Mouse (Mus musculus) lung, embryonic 15.5 days (tissue): ENCODE results near the gene Lipc. TPM values are rescaled to one million over a fixed set of nuclear protein-coding genes. Genes with fewer than 3 reads are reported as not detected.
A peak's percentile ranks its signal among the peaks of the same experiment; 100 is the strongest.

Experiments used
- ATAC-seq: fragments of 200-750 bp; cut with Nextera tagmentation; 2 replicates; pipeline ENCODE4 v1.8.0; 2017; ENCODE audit warnings: moderate number of reproducible peaks, borderline replicate concordance; ENCODE audit not compliant: low FRiP score, low TSS enrichment; ENCODE audit errors: extremely low read depth
- H3K27ac ChIP-seq: fragments of 300-500 bp; sonication (generic); 2 replicates; pipeline ENCODE4 v1.5.1; 2015; ENCODE audit warnings: moderate library complexity, mild to moderate bottlenecking, inconsistent platforms
- H3K27me3 ChIP-seq: fragments of 300-500 bp; sonication (generic); 2 replicates; pipeline ENCODE4 v1.6.1; 2015; ENCODE audit warnings: inconsistent platforms
- H3K36me3 ChIP-seq: fragments of 300-500 bp; sonication (generic); 2 replicates; pipeline ENCODE4 v1.6.1; 2015; ENCODE audit warnings: inconsistent platforms
- H3K4me1 ChIP-seq: fragments of 300-500 bp; sonication (generic); 2 replicates; pipeline ENCODE4 v1.6.1; 2015; ENCODE audit warnings: inconsistent platforms
- H3K4me2 ChIP-seq: fragments of 300-500 bp; sonication (generic); 2 replicates; pipeline ENCODE4 v1.6.1; 2015; ENCODE audit warnings: inconsistent platforms, mild to moderate bottlenecking, moderate library complexity
- H3K4me3 ChIP-seq: fragments of 300-500 bp; sonication (generic); 2 replicates; pipeline ENCODE4 v1.5.1; 2015; ENCODE audit warnings: mild to moderate bottlenecking, inconsistent platforms
- H3K9ac ChIP-seq: fragments of 300-500 bp; sonication (generic); 2 replicates; pipeline ENCODE4 v1.6.1; 2015; ENCODE audit warnings: inconsistent platforms
- H3K9me3 ChIP-seq: fragments of 300-500 bp; sonication (generic); 2 replicates; pipeline ENCODE4 v1.6.1; 2016; ENCODE audit warnings: inconsistent platforms
- WGBS: fragments of 180-500 bp; shearing (Covaris S2); methylation state at CpG from one replicate; pipeline ENCODE4 v1.1.7; 2015; 5-methylcytosine and 5-hydroxymethylcytosine counted together
- polyA plus RNA-seq: library from polyadenylated mRNA; unstranded; fragments of >200 nt; fragmentation: Nextera tagmentation; extraction: Ambion mirVana; gene quantifications from 2 replicates; pipeline ENCODE4 v1.2.1, GENCODE M21; 2015

Gene Lipc
- polyA plus RNA-seq, 1 experiment from 2014 or later: 0.46 TPM

DNA sequence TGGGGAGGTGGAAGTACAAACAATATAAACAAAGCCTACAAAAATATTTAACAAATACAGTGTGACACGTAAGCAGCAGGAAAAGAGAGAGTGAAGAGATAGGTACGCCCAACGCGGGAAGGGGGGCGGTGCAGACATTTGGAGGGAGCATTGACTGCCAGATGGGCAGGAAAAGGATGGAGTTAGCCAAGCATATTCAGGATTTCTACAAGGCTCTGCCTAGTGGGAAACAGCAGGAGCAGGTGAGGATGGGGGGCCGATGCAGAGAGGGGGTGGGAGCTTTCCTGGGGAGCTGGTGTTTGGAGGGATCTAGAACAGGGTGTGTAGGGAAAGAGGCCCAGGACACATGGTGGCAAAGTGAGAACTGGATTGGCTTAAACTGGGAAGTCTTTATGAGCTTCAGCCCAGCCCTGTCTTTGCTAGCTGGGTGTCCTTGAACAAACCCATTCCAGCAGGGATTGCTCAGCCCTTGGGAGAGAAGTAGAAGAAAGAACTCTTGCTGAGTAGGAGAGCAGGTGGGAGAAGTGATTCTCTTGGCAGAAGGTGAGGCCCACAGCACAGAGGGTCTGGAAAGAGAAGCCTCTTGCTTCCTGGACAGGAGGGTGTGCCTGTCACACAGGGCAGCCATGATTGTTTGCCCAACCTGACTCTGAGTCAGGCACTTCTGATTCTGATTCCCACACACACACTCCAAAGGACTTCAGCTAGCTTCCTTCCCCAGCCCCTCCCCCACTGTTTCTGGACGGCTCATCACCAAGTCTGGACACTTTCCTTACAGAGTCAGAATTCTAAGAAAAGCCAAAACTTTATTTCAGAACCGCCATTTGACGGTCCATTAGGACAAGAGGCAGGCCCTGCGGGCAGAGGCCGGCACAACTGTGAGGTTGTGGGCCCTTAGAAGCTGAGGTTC, 49.0 kb downstream of the Lipc start:
- 84% methylated on average over 11 of the region's 11 CpGs for WGBS
- Histone ChIP-seq H3K27me3 (no peaks in the 10 kb centered on the region), H3K27ac (no peak overlapping the region), H3K4me1 (no peaks in the 10 kb centered on the region), H3K36me3 (no peaks in the 10 kb centered on the region), H3K4me3 (no peak overlapping the region), H3K9me3 (no peaks in the 10 kb centered on the region), H3K9ac (no peak overlapping the region), H3K4me2 (no peak overlapping the region)
- ATAC-seq: no peak

DNA sequence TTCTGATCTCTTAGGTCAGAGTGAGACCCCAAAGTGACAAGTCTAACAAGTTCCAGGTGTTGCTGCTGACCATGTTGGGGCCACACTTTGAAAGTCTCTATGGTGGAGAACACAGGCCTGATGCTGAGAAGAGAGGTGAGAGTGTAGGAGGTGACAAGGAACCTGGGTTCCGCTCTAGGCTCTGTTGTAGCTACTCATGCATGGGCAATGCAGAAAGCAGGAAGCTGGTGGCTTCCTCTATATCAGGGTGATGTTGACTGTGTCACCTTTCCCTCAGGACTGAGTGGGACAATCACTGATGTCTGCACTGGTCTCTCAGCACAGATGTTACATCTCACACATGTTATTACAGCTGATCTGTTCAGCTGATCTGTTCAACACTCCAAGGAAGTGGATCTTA, 57.8 kb downstream of the Lipc start:
- WGBS: 95% methylated on average over 1 of the region's 1 CpGs
- no peaks in the 10 kb centered on the region for H3K36me3 ChIP-seq
- H3K9me3 ChIP-seq: no peaks in the 10 kb centered on the region
- H3K4me3 ChIP-seq: no peak overlapping the region
- no peak for ATAC-seq
- no peak overlapping the region for H3K27ac ChIP-seq
- H3K4me2 ChIP-seq: no peak overlapping the region
- no peak overlapping the region for H3K9ac ChIP-seq
- no peaks in the 10 kb centered on the region for H3K4me1 ChIP-seq
- H3K27me3 ChIP-seq: no peaks in the 10 kb centered on the region

DNA sequence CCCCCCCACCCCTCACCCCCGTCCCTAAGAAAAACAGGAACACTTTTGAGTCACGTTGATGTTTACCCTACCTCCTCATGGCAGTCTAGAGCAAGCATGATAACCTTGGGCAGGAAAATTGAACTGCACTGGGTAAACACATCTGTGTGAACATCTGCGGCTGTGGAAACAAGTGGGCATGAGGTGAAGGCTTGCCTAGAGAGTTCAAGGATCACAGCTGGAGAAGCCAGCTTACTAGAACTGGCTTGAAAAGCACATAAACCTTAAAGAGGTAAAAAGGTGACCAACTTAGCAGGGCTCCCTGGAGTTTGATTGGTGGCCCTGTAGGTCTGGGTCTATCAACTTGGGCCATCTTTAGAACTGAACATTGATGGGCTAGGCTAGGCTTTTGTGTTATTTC, 58.5 kb downstream of the Lipc start:
- Histone ChIP-seq H3K27me3 (no peaks in the 10 kb centered on the region), H3K4me1 (peaks cover 5% of the 10 kb centered on the region), H3K4me3 (no peak overlapping the region), H3K36me3 (no peaks in the 10 kb centered on the region), H3K9me3 (no peaks in the 10 kb centered on the region), H3K9ac (no peak overlapping the region), H3K27ac (no peak overlapping the region), H3K4me2 (no peak overlapping the region)
- ATAC-seq: no peak
- 27% methylated on average over 3 of the region's 3 CpGs for WGBS

- 76% methylated on average over 5 of the region's 5 CpGs for WGBS
- H3K4me1 ChIP-seq: peaks cover 8% of the 10 kb centered on the region
- no peak for ATAC-seq
- no peak overlapping the region for H3K27ac ChIP-seq
- H3K36me3 ChIP-seq: no peaks in the 10 kb centered on the region
- H3K9me3 ChIP-seq: no peaks in the 10 kb centered on the region
- no peaks in the 10 kb centered on the region for H3K27me3 ChIP-seq
- no peak overlapping the region for H3K4me2 ChIP-seq
- no peak overlapping the region for H3K4me3 ChIP-seq
- no peak overlapping the region for H3K9ac ChIP-seq
These were observed 59.4 kb downstream of the Lipc start for GRCm38 (mm10) chr9:70892627-70893026.

- no peak overlapping the region for H3K27ac ChIP-seq
- 41% methylated on average over 8 of the region's 8 CpGs for WGBS
These were observed 60.4 kb downstream of the Lipc start for GRCm38 (mm10) chr9:70891431-70892133.

DNA sequence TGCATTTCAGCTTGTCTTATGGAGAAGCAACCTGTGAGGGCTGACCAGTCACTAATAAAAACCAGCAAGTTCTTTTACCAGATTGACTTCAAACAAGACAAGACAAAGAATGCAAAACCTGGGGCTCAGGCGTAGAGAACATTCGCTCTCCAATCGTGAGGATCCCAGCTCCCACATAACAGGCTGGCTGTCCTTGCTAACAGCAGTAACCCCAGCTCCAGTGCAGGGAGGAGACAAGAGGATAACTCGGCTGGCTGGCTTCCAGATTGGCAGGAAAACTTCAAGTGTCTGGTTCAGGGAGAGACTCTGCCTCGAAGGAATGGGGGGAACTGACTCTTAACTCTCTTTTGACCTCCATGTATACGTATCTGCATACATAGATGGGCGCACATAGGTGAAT, 61.3 kb downstream of the Lipc start:
- Histone ChIP-seq H3K9ac (no peak overlapping the region), H3K4me3 (no peak overlapping the region), H3K9me3 (no peaks in the 10 kb centered on the region), H3K27me3 (no peaks in the 10 kb centered on the region), H3K4me1 (peaks cover 8% of the 10 kb centered on the region), H3K36me3 (no peaks in the 10 kb centered on the region), H3K27ac (no peak overlapping the region), H3K4me2 (no peak overlapping the region)
- ATAC-seq: no peak
- 79% methylated on average over 7 of the region's 7 CpGs for whole genome bisulfite sequencing

More at GRCm38 (mm10) chr9:70891431-70892133, 60.4 kb downstream of the Lipc start:
- Histone ChIP-seq H3K36me3 (no peaks in the 10 kb centered on the region), H3K27me3 (no peaks in the 10 kb centered on the region), H3K4me1 (peaks cover 8% of the 10 kb centered on the region), H3K4me3 (no peak overlapping the region), H3K9ac (no peak overlapping the region), H3K4me2 (no peak overlapping the region), H3K9me3 (no peaks in the 10 kb centered on the region)
- no peak for ATAC-seq

DNA sequence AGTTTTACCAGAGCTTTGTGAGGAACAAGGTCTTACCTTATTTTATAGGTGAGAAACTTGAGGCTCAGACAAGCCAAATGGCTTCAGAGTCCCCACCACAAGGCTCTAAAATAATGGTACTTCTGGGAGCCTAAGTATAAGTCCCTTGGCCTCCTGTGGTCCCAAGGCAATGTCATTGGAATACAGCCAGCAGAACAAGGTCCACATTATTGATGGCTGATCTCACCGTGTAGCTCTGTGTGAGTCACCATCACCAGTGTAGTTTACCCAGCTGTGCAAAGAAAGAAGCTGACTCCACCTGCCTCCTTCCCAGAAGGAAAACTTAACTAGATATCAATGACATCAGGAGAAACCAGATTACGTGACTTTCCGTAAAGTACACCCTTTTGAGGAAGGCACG, 63.1 kb downstream of the Lipc start:
- no peaks in the 10 kb centered on the region for H3K27me3 ChIP-seq
- no peak overlapping the region for H3K4me3 ChIP-seq
- peak; percentile 73; the same call in 1 of the 2 replicates for ATAC-seq
- no peaks in the 10 kb centered on the region for H3K36me3 ChIP-seq
- peaks cover 8% of the 10 kb centered on the region for H3K4me1 ChIP-seq
- no peaks in the 10 kb centered on the region for H3K9me3 ChIP-seq
- no peak overlapping the region for H3K9ac ChIP-seq
- 45% methylated on average over 4 of the region's 4 CpGs for WGBS
- peak overlapping the region; percentile 62 for H3K27ac ChIP-seq
- H3K4me2 ChIP-seq: no peak overlapping the region

GRCm38 (mm10) chr9:70888556-70888955, 63.5 kb downstream of the Lipc start:
- H3K9me3 ChIP-seq: no peaks in the 10 kb centered on the region
- no peak overlapping the region for H3K4me2 ChIP-seq
- H3K27ac ChIP-seq: peak overlapping the region; percentile 62
- H3K27me3 ChIP-seq: no peaks in the 10 kb centered on the region
- peaks cover 8% of the 10 kb centered on the region for H3K4me1 ChIP-seq
- H3K36me3 ChIP-seq: no peaks in the 10 kb centered on the region
- no peak overlapping the region for H3K4me3 ChIP-seq
- 69% methylated on average over 2 of the region's 2 CpGs for WGBS
- no peak overlapping the region for H3K9ac ChIP-seq
- ATAC-seq: peak; percentile 49; the same call in 1 of the 2 replicates

GRCm38 (mm10) chr9:70881982-70882381, 70.0 kb downstream of the Lipc start:
- no peak overlapping the region for H3K4me2 ChIP-seq
- no peak for ATAC-seq
- whole genome bisulfite sequencing: 43% methylated on average over 5 of the region's 5 CpGs
- H3K4me1 ChIP-seq: no peaks in the 10 kb centered on the region
- no peak overlapping the region for H3K27ac ChIP-seq
- no peak overlapping the region for H3K9ac ChIP-seq
- H3K36me3 ChIP-seq: no peaks in the 10 kb centered on the region
- H3K4me3 ChIP-seq: no peak overlapping the region
- H3K9me3 ChIP-seq: no peaks in the 10 kb centered on the region
- no peaks in the 10 kb centered on the region for H3K27me3 ChIP-seq

DNA sequence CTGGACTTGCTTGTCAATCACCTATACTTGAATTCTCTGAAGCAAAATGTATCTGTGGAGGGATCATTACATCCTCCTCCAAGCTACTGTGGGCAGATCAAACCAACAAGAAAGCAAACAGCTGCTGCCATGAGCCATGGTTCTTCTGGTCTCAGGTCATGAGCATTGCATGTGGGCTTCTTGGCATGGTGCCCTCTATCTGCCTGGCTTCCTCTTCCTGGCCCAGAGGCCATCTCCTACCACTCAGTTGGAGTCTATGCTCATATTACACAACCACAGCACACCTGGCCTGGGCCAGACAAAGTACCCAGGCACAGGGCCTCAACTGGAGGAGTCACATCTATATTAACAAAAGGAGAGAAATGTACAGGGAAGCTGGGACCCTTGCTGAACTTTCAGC, 73.2 kb downstream of the Lipc start:
- Histone ChIP-seq H3K9ac (no peak overlapping the region), H3K27me3 (no peaks in the 10 kb centered on the region), H3K4me2 (no peak overlapping the region), H3K36me3 (no peaks in the 10 kb centered on the region), H3K27ac (no peak overlapping the region), H3K4me1 (0 out of 2 replicates have a peak, but pooled peaks cover 5% of the 10 kb centered on the region), H3K4me3 (no peak overlapping the region), H3K9me3 (no peaks in the 10 kb centered on the region)
- ATAC-seq: no peak

GRCm38 (mm10) chr9:70878157-70878556, 73.9 kb downstream of the Lipc start:
- no peak for ATAC-seq
- 72% methylated on average over 5 of the region's 5 CpGs for WGBS
- Histone ChIP-seq H3K27ac (no peak overlapping the region), H3K4me2 (no peak overlapping the region), H3K4me3 (no peak overlapping the region), H3K27me3 (no peaks in the 10 kb centered on the region), H3K4me1 (0 out of 2 replicates have a peak, but pooled peaks cover 5% of the 10 kb centered on the region), H3K36me3 (no peaks in the 10 kb centered on the region), H3K9ac (no peak overlapping the region), H3K9me3 (no peaks in the 10 kb centered on the region)

GRCm38 (mm10) chr9:70875490-70875889, 76.5 kb downstream of the Lipc start:
- 61% methylated on average over 4 of the region's 4 CpGs for WGBS

More at GRCm38 (mm10) chr9:70875490-70875889, 76.5 kb downstream of the Lipc start:
- 0 out of 2 replicates have a peak, but pooled peaks cover 5% of the 10 kb centered on the region for H3K4me1 ChIP-seq
- H3K27ac ChIP-seq: no peak overlapping the region
- ATAC-seq: no peak
- H3K4me3 ChIP-seq: no peak overlapping the region
- no peaks in the 10 kb centered on the region for H3K9me3 ChIP-seq
- H3K9ac ChIP-seq: no peak overlapping the region
- no peaks in the 10 kb centered on the region for H3K36me3 ChIP-seq
- no peaks in the 10 kb centered on the region for H3K27me3 ChIP-seq
- H3K4me2 ChIP-seq: no peak overlapping the region
